Mouse (Mus musculus): ENCODE data around the gene Mylk4.

DNA sequence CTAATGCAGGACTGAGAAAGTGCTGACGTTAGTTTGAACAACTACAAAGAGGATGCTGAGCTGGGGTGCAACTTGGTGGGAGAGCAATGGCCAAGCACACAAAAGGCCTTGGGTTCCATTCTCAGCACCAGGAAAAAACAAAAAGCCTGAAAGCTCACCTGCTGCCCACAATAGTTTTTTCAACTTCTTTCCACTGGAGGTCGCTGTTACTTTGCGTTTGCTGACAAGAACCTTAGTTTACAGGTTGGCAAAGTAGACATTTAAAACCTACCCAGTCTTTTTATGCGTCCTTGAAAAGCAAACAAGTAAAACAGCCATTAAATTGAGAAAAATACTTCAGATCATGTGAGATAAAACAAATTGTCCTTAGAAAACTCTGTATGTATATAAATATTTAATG, 15.7 kb downstream of the Mylk4 start:
- TF ChIP-seq POLR2A (IDR thresholded peaks at IDR 0.05; ENCODE audit: borderline replicate concordance, insufficient read depth, low read length), result no peak
- peak; percentile 13; the same call in 1 of the 2 replicates for TF ChIP-seq CTCF (IDR thresholded peaks at IDR 0.05; ENCODE audit: borderline replicate concordance, insufficient read depth, low read depth, low read length)
